Mouse (Mus musculus): ENCODE data around the gene Sertad3. TPM values are rescaled to one million over a fixed set of nuclear protein-coding genes. Genes with fewer than 3 reads are reported as not detected.
"Not testable (repeated sequence)": the region's sequence is repeated elsewhere in the genome, so short reads cannot be mapped to it uniquely, and the experiment has no call there.

The Sertad3 gene
- polyA plus RNA-seq, 1 experiment from 2014 or later, result 29.4 TPM

DNA sequence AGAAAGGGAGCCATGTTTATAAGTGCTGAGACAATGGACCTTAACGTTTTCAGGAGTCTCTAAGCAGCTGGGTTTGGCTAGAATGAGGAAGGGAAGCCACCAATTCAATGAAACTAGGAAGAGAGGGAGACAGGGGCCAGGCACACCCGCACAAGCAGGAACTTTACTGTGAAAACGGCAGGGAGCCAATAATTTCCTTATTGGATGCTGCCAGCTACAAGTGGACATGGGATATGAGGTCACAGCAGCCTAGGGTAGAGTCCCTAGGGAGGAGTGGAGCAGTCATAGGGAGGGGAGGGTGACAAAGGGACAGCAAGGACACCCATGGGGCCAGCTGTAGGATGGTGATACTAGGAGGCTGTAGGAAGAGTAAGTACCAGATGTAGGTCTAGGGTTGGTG is 19.5 kb downstream of the Sertad3 start:
- Histone ChIP-seq H3K27me3 (no peaks in the 10 kb centered on the region), H3K4me1 (replicated peaks) (peaks cover 40% of the 10 kb centered on the region), H3K9ac (replicated peaks) (no peak overlapping the region), H3K9me3 (no peaks in the 10 kb centered on the region), H3K4me3 (replicated peaks) (no peak overlapping the region), H3K27ac (no peak overlapping the region), H3K4me2 (no peak overlapping the region), H3K36me3 (peaks cover 10% of the 10 kb centered on the region)
- ATAC-seq (ENCODE audit: insufficient number of reproducible peaks, insufficient read depth, low FRiP score, low TSS enrichment, low read depth), result no peak
- 77% methylated on average over 3 of the region's 3 CpGs for WGBS

DNA sequence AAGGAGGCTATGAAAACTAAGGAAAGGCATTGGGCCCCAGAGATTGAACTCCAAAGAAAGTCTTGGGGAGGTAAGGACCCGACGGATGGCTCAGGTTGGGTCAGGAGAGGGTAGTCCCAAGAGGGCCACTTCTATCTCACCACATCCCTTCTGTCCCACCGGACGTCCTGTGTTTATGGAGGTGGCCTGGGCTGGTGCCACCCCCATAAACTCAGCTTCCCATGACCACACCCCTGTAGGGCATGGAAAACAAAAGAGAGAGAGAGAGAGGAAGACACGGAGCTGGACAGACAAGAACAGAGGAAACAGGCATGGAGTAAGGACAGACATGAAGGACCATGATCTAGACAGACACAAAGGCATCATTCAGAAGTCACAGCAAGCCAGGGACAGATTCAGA is 19.9 kb downstream of the Sertad3 start:
- Histone ChIP-seq H3K27me3 (no peaks in the 10 kb centered on the region), H3K4me2 (no peak overlapping the region), H3K9ac (replicated peaks) (no peak overlapping the region), H3K4me1 (replicated peaks) (peaks cover 36% of the 10 kb centered on the region), H3K4me3 (replicated peaks) (no peak overlapping the region), H3K27ac (no peak overlapping the region), H3K9me3 (no peaks in the 10 kb centered on the region), H3K36me3 (peaks cover 10% of the 10 kb centered on the region)
- WGBS, result 82% methylated on average over 5 of the region's 5 CpGs
- no peak for ATAC-seq (ENCODE audit: insufficient number of reproducible peaks, insufficient read depth, low FRiP score, low TSS enrichment, low read depth)

DNA sequence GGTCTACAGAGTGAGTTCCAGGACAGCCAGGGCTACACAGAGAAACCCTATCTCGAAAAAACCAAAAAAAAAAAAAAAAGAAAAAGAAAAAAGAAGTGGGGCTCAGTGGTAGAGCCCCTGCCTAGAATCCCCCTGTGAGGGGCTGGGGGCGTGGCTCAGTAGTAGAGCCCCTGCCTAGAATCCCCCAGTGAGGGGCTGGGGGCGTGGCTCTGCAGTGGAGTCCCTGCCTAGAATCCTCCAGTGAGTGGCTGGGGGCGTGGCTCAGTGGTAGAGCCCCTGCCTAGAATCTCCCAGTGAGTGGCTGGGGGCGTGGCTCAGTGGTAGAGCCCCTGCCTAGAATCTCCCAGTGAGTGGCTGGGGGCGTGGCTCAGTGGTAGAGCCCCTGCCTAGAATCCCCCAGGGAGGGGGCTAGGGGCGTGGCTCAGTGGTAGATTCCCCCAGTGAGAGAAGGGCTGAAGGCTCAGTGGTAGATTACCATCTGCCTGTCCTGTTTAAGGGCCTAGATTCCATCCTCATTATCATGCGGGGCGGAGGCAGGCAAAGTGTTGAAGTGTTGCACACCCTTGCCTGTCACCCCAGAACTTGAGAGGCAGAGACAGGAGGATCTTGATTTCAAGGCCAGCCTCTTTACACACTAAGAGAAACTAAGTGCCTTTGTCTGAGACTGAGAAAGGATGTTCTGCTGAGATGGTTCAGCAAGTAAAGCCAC is 21.2 kb downstream of the Sertad3 start:
- H3K4me3 ChIP-seq (replicated peaks); ATAC-seq (ENCODE audit: insufficient number of reproducible peaks, insufficient read depth, low FRiP score, low TSS enrichment, low read depth); H3K27me3 ChIP-seq; H3K36me3 ChIP-seq; H3K4me2 ChIP-seq; H3K27ac ChIP-seq; H3K9me3 ChIP-seq; H3K9ac ChIP-seq (replicated peaks): not testable (repeated sequence)
- H3K4me1 ChIP-seq (replicated peaks), result peaks cover 26% of the 10 kb centered on the region
- WGBS, result 85% methylated on average over 9 of the region's 9 CpGs

GRCm38 (mm10) chr7:27499036-27499435 is 25.5 kb downstream of the Sertad3 start, which contains the start of gene Prx:
Prx (plus strand) TSS chr7:27499324.
- Histone ChIP-seq H3K9me3 (no peaks in the 10 kb centered on the region), H3K4me3 (replicated peaks) (no peak within 1 kb of the TSS), H3K9ac (replicated peaks) (no peak within 1 kb of the TSS), H3K27ac (no peak within 1 kb of the TSS), H3K36me3 (no peaks in the 10 kb centered on the region), H3K4me2 (no peak within 1 kb of the TSS), H3K4me1 (replicated peaks) (peaks cover 10% of the 10 kb centered on the region; the same call in 1 of the 2 replicates), H3K27me3 (no peaks in the 10 kb centered on the region)
- peak; percentile 59; the same call in 1 of the 2 replicates for ATAC-seq (ENCODE audit: insufficient number of reproducible peaks, insufficient read depth, low FRiP score, low TSS enrichment, low read depth)
- WGBS, result 23% methylated on average over 3 of the region's 3 CpGs

GRCm38 (mm10) chr7:27501620-27502019 is 28.1 kb downstream of the Sertad3 start:
- no peak for ATAC-seq (ENCODE audit: insufficient number of reproducible peaks, insufficient read depth, low FRiP score, low TSS enrichment, low read depth)
- Histone ChIP-seq H3K9me3 (no peaks in the 10 kb centered on the region), H3K27me3 (no peaks in the 10 kb centered on the region), H3K4me3 (replicated peaks) (no peak overlapping the region), H3K4me2 (no peak overlapping the region), H3K36me3 (no peaks in the 10 kb centered on the region), H3K4me1 (replicated peaks) (peaks cover 14% of the 10 kb centered on the region), H3K27ac (0 out of 2 replicates have a peak overlapping the region, but pooled peaks have one; percentile 45), H3K9ac (replicated peaks) (no peak overlapping the region)
- 66% methylated on average over 4 of the region's 4 CpGs for WGBS

DNA sequence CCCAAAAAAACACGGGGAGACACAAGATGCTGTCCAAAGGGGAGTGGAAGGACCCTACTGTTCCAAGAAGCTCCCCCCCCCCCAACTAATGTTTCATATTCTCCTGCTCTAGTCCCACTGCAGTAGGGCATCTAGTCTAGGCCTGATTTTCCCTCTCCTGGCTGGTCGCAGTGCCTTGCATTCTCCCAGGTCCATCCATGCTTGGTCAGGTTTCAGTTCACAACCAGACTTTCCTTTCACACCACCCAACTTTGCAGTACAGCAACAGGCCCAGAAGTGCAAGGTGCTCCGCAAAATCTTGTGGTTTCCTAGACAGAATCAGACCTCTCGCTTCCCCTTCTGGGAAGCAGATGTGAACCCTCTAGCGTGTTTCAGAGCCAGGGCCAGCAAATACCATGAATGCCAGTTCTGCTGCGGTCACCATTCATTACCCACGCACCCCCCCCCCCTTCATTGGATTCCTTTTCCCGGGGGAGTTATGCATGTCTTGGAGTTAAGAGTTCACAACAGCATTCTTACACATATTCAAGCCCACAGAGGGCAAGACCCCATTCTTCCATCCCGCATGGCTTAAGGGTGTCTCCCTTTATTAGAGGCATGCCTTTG is 33.3 kb downstream of the Sertad3 start:
- no peaks in the 10 kb centered on the region for H3K27me3 ChIP-seq
- H3K9me3 ChIP-seq, result no peaks in the 10 kb centered on the region
- WGBS, result 46% methylated on average over 9 of the region's 9 CpGs
- no peaks in the 10 kb centered on the region for H3K36me3 ChIP-seq
- no peak overlapping the region for H3K9ac ChIP-seq (replicated peaks)
- peaks cover 19% of the 10 kb centered on the region for H3K4me1 ChIP-seq (replicated peaks)
- H3K4me3 ChIP-seq (replicated peaks), result peak overlapping the region; percentile 50
- peak overlapping the region; percentile 99 for H3K27ac ChIP-seq
- H3K4me2 ChIP-seq, result peak overlapping the region; percentile 59
- ATAC-seq (ENCODE audit: insufficient number of reproducible peaks, insufficient read depth, low FRiP score, low TSS enrichment, low read depth), result no peak

GRCm38 (mm10) chr7:27507711-27508647 is 34.4 kb downstream of the Sertad3 start:
- Histone ChIP-seq H3K27ac (peak overlapping the region; percentile 99), H3K36me3 (no peaks in the 10 kb centered on the region), H3K9ac (replicated peaks) (peak overlapping the region; percentile 72), H3K9me3 (no peaks in the 10 kb centered on the region), H3K4me1 (replicated peaks) (peaks cover 19% of the 10 kb centered on the region), H3K4me2 (peak overlapping the region; percentile 59), H3K27me3 (no peaks in the 10 kb centered on the region), H3K4me3 (replicated peaks) (peak overlapping the region; percentile 50)
- WGBS, result under 1% methylated on average over 54 of the region's 54 CpGs
- peak; percentile 92 for ATAC-seq (ENCODE audit: insufficient number of reproducible peaks, insufficient read depth, low FRiP score, low TSS enrichment, low read depth)

DNA sequence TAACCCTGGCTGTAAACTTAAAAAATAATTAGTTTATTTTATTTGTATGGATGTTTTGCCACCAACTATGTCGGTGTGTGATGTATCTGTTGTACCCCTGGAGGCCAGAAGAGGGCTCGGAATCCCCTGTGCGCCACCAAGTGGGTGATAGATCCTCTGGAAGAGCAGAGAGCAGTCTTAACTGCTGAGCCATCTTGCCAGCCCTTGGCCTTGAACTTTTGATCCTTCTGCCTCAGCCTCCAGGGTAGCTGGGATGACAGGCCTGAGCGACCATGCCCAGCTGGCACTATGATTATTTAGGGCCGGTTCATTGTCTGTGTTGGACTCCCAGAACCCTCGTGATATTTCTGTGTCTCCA is 35.1 kb downstream of the Sertad3 start:
- peak overlapping the region; percentile 99 for H3K27ac ChIP-seq
- 26% methylated on average over 6 of the region's 6 CpGs for WGBS
- H3K27me3 ChIP-seq, result no peaks in the 10 kb centered on the region
- H3K9ac ChIP-seq (replicated peaks), result no peak overlapping the region; the same call in 1 of the 2 replicates
- H3K4me1 ChIP-seq (replicated peaks), result peaks cover 19% of the 10 kb centered on the region
- peak overlapping the region; percentile 59 for H3K4me2 ChIP-seq
- H3K4me3 ChIP-seq (replicated peaks), result peak overlapping the region; percentile 50
- peak; percentile 54; the same call in 1 of the 2 replicates for ATAC-seq (ENCODE audit: insufficient number of reproducible peaks, insufficient read depth, low FRiP score, low TSS enrichment, low read depth)
- no peaks in the 10 kb centered on the region for H3K36me3 ChIP-seq
- no peaks in the 10 kb centered on the region for H3K9me3 ChIP-seq

DNA sequence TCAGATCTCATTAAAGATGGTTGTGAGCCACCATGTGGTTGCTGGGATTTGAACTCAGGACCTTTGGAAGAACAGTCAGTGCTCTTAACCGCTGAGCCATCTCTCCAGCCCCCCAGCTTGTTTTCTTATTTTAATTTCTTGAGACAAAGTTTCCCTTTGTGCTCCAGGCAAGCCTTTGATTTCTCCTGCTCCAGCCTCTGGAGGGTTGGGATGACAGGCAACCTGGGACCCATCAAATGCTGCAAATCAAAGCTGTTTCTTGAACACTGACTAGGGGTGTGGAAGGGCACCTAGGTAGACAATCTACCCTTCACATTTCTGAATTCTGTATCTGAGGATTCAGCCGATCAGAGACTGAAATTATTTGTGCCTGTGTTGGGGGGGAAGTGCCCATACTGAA is 37.2 kb downstream of the Sertad3 start:
- 91% methylated on average over 2 of the region's 2 CpGs for WGBS
- Histone ChIP-seq H3K27ac (no peak overlapping the region), H3K9me3 (no peaks in the 10 kb centered on the region), H3K4me2 (no peak overlapping the region), H3K4me3 (replicated peaks) (no peak overlapping the region), H3K9ac (replicated peaks) (no peak overlapping the region), H3K36me3 (no peaks in the 10 kb centered on the region), H3K4me1 (replicated peaks) (peaks cover 19% of the 10 kb centered on the region), H3K27me3 (no peaks in the 10 kb centered on the region)
- no peak for ATAC-seq (ENCODE audit: insufficient number of reproducible peaks, insufficient read depth, low FRiP score, low TSS enrichment, low read depth)

DNA sequence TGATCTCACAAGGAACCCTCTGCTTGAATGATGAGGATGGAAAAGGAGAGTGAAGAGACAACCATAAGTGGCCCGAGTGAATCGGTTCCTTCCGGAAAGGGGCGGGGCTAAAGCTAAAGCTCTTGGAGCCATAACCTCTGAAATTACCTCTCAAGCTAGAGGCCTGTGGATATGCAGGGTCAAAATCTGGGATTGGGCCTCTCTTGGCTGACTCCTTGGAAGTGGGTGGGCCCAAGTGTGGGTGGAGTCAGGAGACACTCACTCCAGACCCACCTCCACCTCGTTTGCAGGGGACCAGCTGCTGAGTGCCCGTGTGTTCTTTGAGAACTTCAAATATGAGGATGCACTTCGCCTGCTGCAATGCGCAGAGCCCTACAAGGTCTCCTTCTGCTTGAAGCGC is 41.4 kb downstream of the Sertad3 start:
- H3K36me3 ChIP-seq, result peaks cover 34% of the 10 kb centered on the region
- H3K4me1 ChIP-seq (replicated peaks), result no peaks in the 10 kb centered on the region
- no peak overlapping the region for H3K4me3 ChIP-seq (replicated peaks)
- 0 out of 2 replicates have a peak, but pooled peaks cover 5% of the 10 kb centered on the region for H3K9me3 ChIP-seq
- ATAC-seq (ENCODE audit: insufficient number of reproducible peaks, insufficient read depth, low FRiP score, low TSS enrichment, low read depth), result no peak
- H3K4me2 ChIP-seq, result no peak overlapping the region
- H3K27ac ChIP-seq, result no peak overlapping the region
- H3K9ac ChIP-seq (replicated peaks), result no peak overlapping the region
- H3K27me3 ChIP-seq, result no peaks in the 10 kb centered on the region
- WGBS, result 71% methylated on average over 9 of the region's 9 CpGs

DNA sequence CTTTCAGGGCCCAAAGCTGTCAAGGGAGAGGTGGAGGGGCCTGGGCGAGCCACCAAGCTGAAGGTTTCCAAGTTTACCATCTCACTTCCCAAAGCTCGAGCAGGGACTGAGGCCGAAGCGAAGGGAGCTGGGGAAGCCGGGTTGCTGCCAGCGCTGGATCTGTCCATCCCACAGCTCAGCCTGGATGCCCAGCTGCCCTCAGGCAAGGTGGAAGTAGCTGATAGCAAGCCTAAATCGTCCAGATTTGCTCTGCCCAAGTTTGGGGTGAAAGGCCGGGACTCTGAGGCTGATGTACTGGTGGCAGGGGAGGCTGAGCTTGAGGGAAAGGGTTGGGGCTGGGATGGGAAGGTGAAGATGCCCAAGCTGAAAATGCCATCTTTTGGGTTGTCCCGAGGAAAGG is 44.7 kb downstream of the Sertad3 start:
- Histone ChIP-seq H3K4me1 (replicated peaks) (no peaks in the 10 kb centered on the region), H3K9ac (replicated peaks) (no peak overlapping the region), H3K9me3 (0 out of 2 replicates have a peak, but pooled peaks cover 6% of the 10 kb centered on the region), H3K27ac (no peak overlapping the region), H3K4me3 (replicated peaks) (no peak overlapping the region), H3K36me3 (peaks cover 35% of the 10 kb centered on the region), H3K4me2 (no peak overlapping the region), H3K27me3 (no peaks in the 10 kb centered on the region)
- 86% methylated on average over 9 of the region's 9 CpGs for WGBS
- no peak for ATAC-seq (ENCODE audit: insufficient number of reproducible peaks, insufficient read depth, low FRiP score, low TSS enrichment, low read depth)

All from limb, embryonic 12.5 days (tissue).